9 mouse cellular contexts compared by ENCODE assay signal in genomic region chr2:157559440-157559839, GRCm38 (mm10). TPM values are rescaled to one million over a fixed set of nuclear protein-coding genes. Genes with fewer than 3 reads are reported as not detected.
DNase-seq lines count a peak whose midpoint lies in the region; ATAC-seq and TF ChIP-seq lines count a peak whose summit lies in the region.
"Had no signal": no experiment of that assay in that cellular context is flagged by ENCODE, and none has a peak within 500 bp of the region (broad histone marks: within the 10 kb centered on the region; RNA-seq: fewer than 3 reads in every experiment).

No protein-coding gene starts in this region.

- no peak for ATAC-seq in liver, embryonic 11.5 days (replicated peaks; ENCODE audit: low FRiP score)
- ATAC-seq in limb, embryonic 12.5 days (ENCODE audit: insufficient number of reproducible peaks, insufficient read depth, low FRiP score, low TSS enrichment, low read depth): no peak

- H3K4me2 ChIP-seq in liver, embryonic 11.5 days: peak overlapping the region; percentile 62
- peak overlapping the region; percentile 75 for H3K4me2 ChIP-seq in limb, embryonic 12.5 days

- peaks cover 35% of the 10 kb centered on the region for H3K36me3 ChIP-seq in liver, embryonic 11.5 days (ENCODE audit: control insufficient read depth, insufficient read depth, low read length)
- peaks cover 76% of the 10 kb centered on the region for H3K36me3 ChIP-seq in limb, embryonic 12.5 days

- peaks cover 15% of the 10 kb centered on the region for H3K9me3 ChIP-seq in liver, embryonic 11.5 days (ENCODE audit: control insufficient read depth, low read length)
- peaks cover 65% of the 10 kb centered on the region for H3K9me3 ChIP-seq in limb, embryonic 12.5 days

- H3K9ac ChIP-seq in liver, embryonic 11.5 days (ENCODE audit: low read depth, low read length): no peak overlapping the region
- H3K9ac ChIP-seq in limb, embryonic 12.5 days (replicated peaks): no peak overlapping the region

- 0 out of 2 replicates have a peak, but pooled peaks cover 9% of the 10 kb centered on the region for H3K4me1 ChIP-seq in liver, embryonic 11.5 days (replicated peaks; ENCODE audit: control insufficient read depth, insufficient read depth, low read length)
- peaks cover 10% of the 10 kb centered on the region for H3K4me1 ChIP-seq in embryonic fibroblast, embryonic 13.5 days (ENCODE audit: control insufficient read depth, insufficient read depth, low read length)
- H3K4me1 ChIP-seq in limb, embryonic 12.5 days (replicated peaks): peaks cover 73% of the 10 kb centered on the region

- no peak for TF ChIP-seq POLR2A in embryonic fibroblast, embryonic 13.5 days (IDR thresholded peaks at IDR 0.05; ENCODE audit: low read depth, low read length)

- H3K4me3 ChIP-seq in liver, embryonic 11.5 days (ENCODE audit: low read depth, low read length): peak overlapping the region; percentile 50
- H3K4me3 ChIP-seq in embryonic fibroblast, embryonic 13.5 days (ENCODE audit: insufficient read depth, low read length): peak overlapping the region; percentile 29; the same call in 1 of the 2 replicates
- H3K4me3 ChIP-seq in limb, embryonic 12.5 days (replicated peaks): peak overlapping the region; percentile 57

- DNase-seq in liver, embryonic 11.5 days (ENCODE audit: low spot score): no peak
- no peak for DNase-seq in liver
- DNase-seq in retina, postnatal 1 day: peak; percentile 60
- no peak for DNase-seq in thymus, postnatal 4 days
- DNase-seq in urinary bladder, postnatal 14 days (ENCODE audit: low spot score): no peak
- no peak for DNase-seq in kidney, postnatal 10 days
- DNase-seq: gastrocnemius, postnatal 10 days had no signal

- TF ChIP-seq CTCF in embryonic fibroblast, embryonic 13.5 days (IDR thresholded peaks at IDR 0.05; ENCODE audit: borderline replicate concordance, insufficient read depth, low read length): no peak

- WGBS in liver, embryonic 11.5 days: 53% methylated on average over 19 of the region's 19 CpGs
- WGBS in limb, embryonic 12.5 days: 52% methylated on average over 19 of the region's 19 CpGs

- H3K27ac ChIP-seq in liver, embryonic 11.5 days (ENCODE audit: low read depth, low read length): no peak overlapping the region
- no peak overlapping the region for H3K27ac ChIP-seq in embryonic fibroblast, embryonic 13.5 days (ENCODE audit: insufficient read depth, low read length)
- H3K27ac ChIP-seq in limb, embryonic 12.5 days: peak overlapping the region; percentile 89

- peaks cover 21% of the 10 kb centered on the region for H3K27me3 ChIP-seq in liver, embryonic 11.5 days (replicated peaks; ENCODE audit: control insufficient read depth, insufficient read depth, low read length)
- no peaks in the 10 kb centered on the region for H3K27me3 ChIP-seq in limb, embryonic 12.5 days

RNA-seq across cellular contexts. Expression of gene Nnat, which starts 0.4 kb away (rescaled TPM):
- polyA plus RNA-seq in liver, embryonic 11.5 days (2014; fragmentation: Nextera tagmentation; extraction: Ambion mirVana): 143 and 171 TPM in 2 replicates
- 12.6 and 15.1 TPM in 2 replicates for polyA plus RNA-seq in embryonic fibroblast, embryonic 13.5 days (2011; ENCODE audit: insufficient read length, low read depth, missing spikeins)
- polyA plus RNA-seq in limb, embryonic 12.5 days (2016; fragmentation: Nextera tagmentation; extraction: Ambion mirVana): 1,818 and 1,932 TPM in 2 replicates

RNA-seq across cellular contexts. Expression of gene Blcap, which starts 11.6 kb away (rescaled TPM):
- 25.9 and 26.2 TPM in 2 replicates for polyA plus RNA-seq in liver, embryonic 11.5 days (2014; fragmentation: Nextera tagmentation; extraction: Ambion mirVana)
- 63.9 and 72.3 TPM in 2 replicates for polyA plus RNA-seq in embryonic fibroblast, embryonic 13.5 days (2011; ENCODE audit: insufficient read length, low read depth, missing spikeins)
- polyA plus RNA-seq in limb, embryonic 12.5 days (2016; fragmentation: Nextera tagmentation; extraction: Ambion mirVana): 68.7 and 69.3 TPM in 2 replicates

Comparison
In these comparisons a context has a peak if more than half of its experiments do, and no peak if none do; other contexts are left out.
1. RNA of gene Nnat, which starts 0.4 kb away (polyA plus RNA-seq): 1,818 to 1,932 TPM in limb, embryonic 12.5 days; 143 to 171 TPM in liver, embryonic 11.5 days and 12.6 to 15.1 TPM in embryonic fibroblast, embryonic 13.5 days; every median in the first group is over 10 times any median in the second.
2. Peak in every context shown above with its lines, with median percentiles within 50 percentile points of each other: H3K4me3 ChIP-seq.